Comparison of ENCODE assay signal across 16 mouse cellular contexts in genomic region chr3:132070949-132071348, GRCm38 (mm10). TPM values are rescaled to one million over a fixed set of nuclear protein-coding genes. Genes with fewer than 3 reads are reported as not detected.
DNase-seq lines count a peak whose midpoint lies in the region; ATAC-seq and TF ChIP-seq lines count a peak whose summit lies in the region.
"Had no signal": no experiment of that assay in that cellular context is flagged by ENCODE, and none has a peak within 500 bp of the region (broad histone marks: within the 10 kb centered on the region; RNA-seq: fewer than 3 reads in every experiment).

No protein-coding gene starts in this region.

- 46% methylated on average over 2 of the region's 2 CpGs for WGBS in intestine, postnatal 0 days
- 50% methylated on average over 2 of the region's 2 CpGs for WGBS in intestine, embryonic 16.5 days
- WGBS in lung, postnatal 0 days, result 28% methylated on average over 2 of the region's 2 CpGs

- TF ChIP-seq CTCF in intestine, postnatal 0 days (IDR thresholded peaks at IDR 0.05; ENCODE audit: low read depth), result peak; percentile 51
- TF ChIP-seq CTCF in lung, postnatal 0 days (IDR thresholded peaks at IDR 0.05), result peak; percentile 47

- TF ChIP-seq EP300 in lung, postnatal 0 days (IDR thresholded peaks at IDR 0.05), result no peak

- no peak overlapping the region for H3K4me3 ChIP-seq in intestine, postnatal 0 days (ENCODE audit: low read depth, low read length)
- no peak overlapping the region for H3K4me3 ChIP-seq in intestine, embryonic 16.5 days (ENCODE audit: low read length)
- no peak overlapping the region for H3K4me3 ChIP-seq in lung, postnatal 0 days (ENCODE audit: low read depth, low read length)
- H3K4me3 ChIP-seq: heart, embryonic 13.5 days; hindbrain, embryonic 10.5 days; limb, embryonic 15.5 days had no signal

- no peak overlapping the region for H3K27ac ChIP-seq in intestine, postnatal 0 days (ENCODE audit: low read depth, low read length)
- H3K27ac ChIP-seq in intestine, embryonic 16.5 days (ENCODE audit: low read length), result no peak overlapping the region
- no peak overlapping the region for H3K27ac ChIP-seq in lung, postnatal 0 days (ENCODE audit: low read length)
- H3K27ac ChIP-seq: heart, embryonic 13.5 days; hindbrain, embryonic 10.5 days; limb, embryonic 15.5 days; macrophage had no signal

- no peaks in the 10 kb centered on the region for H3K9me3 ChIP-seq in intestine, postnatal 0 days (ENCODE audit: control insufficient read depth)
- no peaks in the 10 kb centered on the region for H3K9me3 ChIP-seq in intestine, embryonic 16.5 days (ENCODE audit: control insufficient read depth, low read length)
- H3K9me3 ChIP-seq in lung, postnatal 0 days (ENCODE audit: low read length), result no peaks in the 10 kb centered on the region
- H3K9me3 ChIP-seq: heart, embryonic 13.5 days; hindbrain, embryonic 10.5 days; limb, embryonic 15.5 days had no signal

- H3K4me1 ChIP-seq in intestine, postnatal 0 days (replicated peaks; ENCODE audit: control insufficient read depth, insufficient read depth, low read length), result no peaks in the 10 kb centered on the region
- H3K4me1 ChIP-seq in intestine, embryonic 16.5 days (ENCODE audit: control insufficient read depth, insufficient read depth, low read length), result no peaks in the 10 kb centered on the region
- H3K4me1 ChIP-seq in lung, postnatal 0 days (ENCODE audit: insufficient read depth, low read depth, low read length), result no peaks in the 10 kb centered on the region
- H3K4me1 ChIP-seq: heart, embryonic 13.5 days; hindbrain, embryonic 10.5 days; limb, embryonic 15.5 days had no signal

- H3K27me3 ChIP-seq in intestine, postnatal 0 days (replicated peaks; ENCODE audit: control insufficient read depth, insufficient read depth, low read length), result no peaks in the 10 kb centered on the region
- H3K27me3 ChIP-seq in intestine, embryonic 16.5 days (replicated peaks; ENCODE audit: control insufficient read depth, insufficient read depth, low read length), result no peaks in the 10 kb centered on the region
- H3K27me3 ChIP-seq in lung, postnatal 0 days (replicated peaks; ENCODE audit: insufficient read depth, low read length), result no peaks in the 10 kb centered on the region
- H3K27me3 ChIP-seq: heart, embryonic 13.5 days; limb, embryonic 15.5 days had no signal

- no peaks in the 10 kb centered on the region for H3K36me3 ChIP-seq in intestine, postnatal 0 days (ENCODE audit: control insufficient read depth, insufficient read depth)
- no peaks in the 10 kb centered on the region for H3K36me3 ChIP-seq in intestine, embryonic 16.5 days (ENCODE audit: control insufficient read depth, insufficient read depth, low read length)
- no peaks in the 10 kb centered on the region for H3K36me3 ChIP-seq in lung, postnatal 0 days (ENCODE audit: insufficient read depth, low read length)
- H3K36me3 ChIP-seq: heart, embryonic 13.5 days; hindbrain, embryonic 10.5 days; limb, embryonic 15.5 days had no signal

- no peak overlapping the region for H3K4me2 ChIP-seq in intestine, postnatal 0 days (replicated peaks; ENCODE audit: low read depth)
- H3K4me2 ChIP-seq in intestine, embryonic 16.5 days (ENCODE audit: low read depth, low read length), result no peak overlapping the region
- H3K4me2 ChIP-seq in lung, postnatal 0 days (replicated peaks; ENCODE audit: low read depth, low read length), result no peak overlapping the region
- H3K4me2 ChIP-seq: heart, embryonic 13.5 days; limb, embryonic 15.5 days had no signal

- no peak for ATAC-seq in intestine, postnatal 0 days
- no peak for ATAC-seq in intestine, embryonic 16.5 days
- ATAC-seq in lung, postnatal 0 days, result no peak
- 0 out of 2 replicates have a peak, but pooled peaks have one; percentile 47 for ATAC-seq in megakaryocyte-erythroid progenitor cell, adult 5-6 weeks (replicated peaks; ENCODE audit: low FRiP score, low TSS enrichment, poor library complexity, severe bottlenecking)
- ATAC-seq: CD4-positive, CD25-positive, alpha-beta regulatory T cell, adult 4 months; forebrain, embryonic 14.5 days had no signal

- H3K9ac ChIP-seq in intestine, postnatal 0 days (ENCODE audit: low read depth, low read length), result no peak overlapping the region
- no peak overlapping the region for H3K9ac ChIP-seq in intestine, embryonic 16.5 days (ENCODE audit: low read depth, low read length)
- H3K9ac ChIP-seq in lung, postnatal 0 days (replicated peaks; ENCODE audit: low read depth), result no peak overlapping the region
- H3K9ac ChIP-seq: heart, embryonic 13.5 days; limb, embryonic 15.5 days had no signal

- DNase-seq in lung, postnatal 0 days (ENCODE audit: low spot score), result no peak
- no peak for DNase-seq in lung, postnatal 25 days (ENCODE audit: low spot score)
- peak; percentile 32 for DNase-seq in ZHBTc4 (ENCODE audit: low read depth, low spot score)
- DNase-seq in thymus, postnatal 10 days (ENCODE audit: low spot score in 2 of 2), result no peak
- no peak for DNase-seq in heart, adult 18-20 months
- DNase-seq: cerebellum, adult 9-11 months; right cerebral cortex, postnatal 14 days had no signal

RNA-seq across cellular contexts. Expression of gene Dkk2, which starts 14.1 kb away (rescaled TPM):
- 2.3 and 2.6 TPM in 2 replicates for polyA plus RNA-seq in intestine, postnatal 0 days (2015; fragmentation: Nextera tagmentation; extraction: Ambion mirVana)
- polyA plus RNA-seq in intestine, embryonic 16.5 days (2015; fragmentation: Nextera tagmentation; extraction: Ambion mirVana), result 7.9 and 8.4 TPM in 2 replicates
- polyA plus RNA-seq in lung, postnatal 0 days (2015; fragmentation: Nextera tagmentation; extraction: Ambion mirVana), result 1.5 and 2.1 TPM in 2 replicates
- not detected in 2 replicates for total RNA-seq in megakaryocyte-erythroid progenitor cell, adult 5-6 weeks (2014; fragmentation: Nextera tagmentation)
- total RNA-seq in megakaryocyte-erythroid progenitor cell, adult 5-6 weeks (2017), result not detected in 2 replicates
- under 1 TPM; 0.10 to 0.18 TPM for total RNA-seq in heart, adult 18-20 months (2021)
